Comparison of ENCODE assay signal across 24 mouse cellular contexts in the genomic region with DNA sequence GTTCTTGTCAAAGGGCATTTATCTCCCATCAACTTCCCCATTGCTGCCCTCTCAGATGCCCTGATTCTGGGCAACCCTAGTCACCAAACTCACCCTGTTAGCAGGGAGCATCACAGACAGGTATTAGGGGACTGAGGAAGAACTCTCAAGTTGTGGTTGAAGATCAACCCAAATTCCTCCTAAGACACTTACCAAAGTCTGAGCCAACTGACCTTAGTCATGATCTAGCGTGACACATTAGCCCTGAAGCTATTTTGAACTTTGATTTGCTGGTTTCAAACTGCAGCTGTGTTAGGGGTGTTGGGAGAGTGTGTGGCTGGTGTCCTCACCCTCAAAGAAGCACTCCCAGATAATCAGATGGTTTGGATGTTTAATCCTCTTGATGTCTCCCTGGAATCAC.
A peak's percentile ranks its signal among the peaks of the same experiment; 100 is the strongest.
DNase-seq lines count a peak whose midpoint lies in the region; ATAC-seq lines count a peak whose summit lies in the region.
"Had no signal": no experiment of that assay in that cellular context is flagged by ENCODE, and none has a peak within 500 bp of the region (broad histone marks: within the 10 kb centered on the region; RNA-seq: fewer than 3 reads in every experiment).

No protein-coding gene starts in this region.

- WGBS in kidney, embryonic 14.5 days = 75% methylated on average over 1 of the region's 1 CpGs
- 72% methylated on average over 1 of the region's 1 CpGs for WGBS in kidney, embryonic 15.5 days
- 88% methylated on average over 1 of the region's 1 CpGs for WGBS in midbrain, embryonic 16.5 days

- no peak overlapping the region for H3K27ac ChIP-seq in kidney, embryonic 14.5 days (ENCODE audit: low read depth, low read length)
- H3K27ac ChIP-seq in kidney, embryonic 15.5 days = no peak overlapping the region
- no peak overlapping the region for H3K27ac ChIP-seq in midbrain, embryonic 16.5 days (ENCODE audit: low read length)
- H3K27ac ChIP-seq: embryonic facial prominence, embryonic 12.5 days; embryonic facial prominence, embryonic 15.5 days; forebrain, embryonic 15.5 days; heart, adult 2 months; heart, embryonic 10.5 days; heart, embryonic 13.5 days; hindbrain, embryonic 12.5 days; hindbrain, embryonic 15.5 days had no signal

- H3K36me3 ChIP-seq in kidney, embryonic 14.5 days (ENCODE audit: control insufficient read depth, insufficient read depth, low read length) = no peaks in the 10 kb centered on the region
- H3K36me3 ChIP-seq in kidney, embryonic 15.5 days = no peaks in the 10 kb centered on the region
- no peaks in the 10 kb centered on the region for H3K36me3 ChIP-seq in midbrain, embryonic 16.5 days (ENCODE audit: control insufficient read depth, insufficient read depth, low read length)
- H3K36me3 ChIP-seq: embryonic facial prominence, embryonic 12.5 days; embryonic facial prominence, embryonic 15.5 days; forebrain, embryonic 15.5 days; G1E; heart, embryonic 10.5 days; heart, embryonic 13.5 days; hindbrain, embryonic 12.5 days; hindbrain, embryonic 15.5 days had no signal

- no peak overlapping the region for H3K4me3 ChIP-seq in kidney, embryonic 14.5 days (ENCODE audit: low read length)
- no peak overlapping the region for H3K4me3 ChIP-seq in kidney, embryonic 15.5 days (replicated peaks)
- no peak overlapping the region for H3K4me3 ChIP-seq in midbrain, embryonic 16.5 days (ENCODE audit: low read depth, low read length)
- H3K4me3 ChIP-seq: embryonic facial prominence, embryonic 12.5 days; embryonic facial prominence, embryonic 15.5 days; forebrain, embryonic 15.5 days; heart, adult 2 months; heart, embryonic 10.5 days; heart, embryonic 13.5 days; hindbrain, embryonic 12.5 days; hindbrain, embryonic 15.5 days had no signal

- H3K4me2 ChIP-seq in kidney, embryonic 14.5 days (replicated peaks; ENCODE audit: low read depth, low read length) = no peak overlapping the region
- H3K4me2 ChIP-seq in kidney, embryonic 15.5 days = no peak overlapping the region
- H3K4me2 ChIP-seq in midbrain, embryonic 16.5 days (ENCODE audit: low read length) = no peak overlapping the region
- H3K4me2 ChIP-seq: embryonic facial prominence, embryonic 12.5 days; embryonic facial prominence, embryonic 15.5 days; forebrain, embryonic 15.5 days; heart, embryonic 13.5 days; hindbrain, embryonic 12.5 days; hindbrain, embryonic 15.5 days had no signal

- DNase-seq in kidney, adult 11 months = peak; percentile 69
- DNase-seq in kidney, adult 8-10 months = peak; percentile 56 to 82
- DNase-seq in kidney, postnatal 25 days = peak; percentile 25 to 40
- DNase-seq: adrenal gland, postnatal 10 days; adrenal gland, postnatal 36 days; B cell, adult 2 months; cerebellum, adult 18-20 months; cerebellum, adult 9-10 months; cerebellum, postnatal 14 days; gastrocnemius, postnatal 25 days; heart, adult 2 months; heart, postnatal 14 days had no signal

- H3K9me3 ChIP-seq in kidney, embryonic 14.5 days (ENCODE audit: control insufficient read depth, low read length) = no peaks in the 10 kb centered on the region
- H3K9me3 ChIP-seq in kidney, embryonic 15.5 days (replicated peaks) = no peaks in the 10 kb centered on the region
- no peaks in the 10 kb centered on the region for H3K9me3 ChIP-seq in midbrain, embryonic 16.5 days (replicated peaks; ENCODE audit: control insufficient read depth, low read length, poor library complexity, severe bottlenecking)
- H3K9me3 ChIP-seq: embryonic facial prominence, embryonic 12.5 days; embryonic facial prominence, embryonic 15.5 days; forebrain, embryonic 15.5 days; heart, embryonic 10.5 days; heart, embryonic 13.5 days; hindbrain, embryonic 12.5 days; hindbrain, embryonic 15.5 days had no signal

- ATAC-seq in kidney, embryonic 14.5 days (ENCODE audit: low FRiP score, low TSS enrichment) = no peak
- no peak for ATAC-seq in kidney, embryonic 15.5 days (replicated peaks; ENCODE audit: low FRiP score)
- no peak for ATAC-seq in midbrain, embryonic 16.5 days
- ATAC-seq: forebrain, embryonic 15.5 days; Patski had no signal

- no peak overlapping the region for H3K9ac ChIP-seq in kidney, embryonic 14.5 days (ENCODE audit: low read depth, low read length)
- no peak overlapping the region for H3K9ac ChIP-seq in kidney, embryonic 15.5 days
- no peak overlapping the region for H3K9ac ChIP-seq in midbrain, embryonic 16.5 days (ENCODE audit: low read depth, low read length)
- H3K9ac ChIP-seq: embryonic facial prominence, embryonic 12.5 days; embryonic facial prominence, embryonic 15.5 days; forebrain, embryonic 15.5 days; heart, embryonic 13.5 days; hindbrain, embryonic 12.5 days; hindbrain, embryonic 15.5 days had no signal

- no peaks in the 10 kb centered on the region for H3K4me1 ChIP-seq in kidney, embryonic 14.5 days (ENCODE audit: control insufficient read depth, insufficient read depth, low read length)
- no peaks in the 10 kb centered on the region for H3K4me1 ChIP-seq in kidney, embryonic 15.5 days
- no peaks in the 10 kb centered on the region for H3K4me1 ChIP-seq in midbrain, embryonic 16.5 days (ENCODE audit: control insufficient read depth, insufficient read depth, low read length)
- H3K4me1 ChIP-seq: embryonic facial prominence, embryonic 12.5 days; embryonic facial prominence, embryonic 15.5 days; forebrain, embryonic 15.5 days; heart, embryonic 10.5 days; heart, embryonic 13.5 days; hindbrain, embryonic 15.5 days had no signal

- no peaks in the 10 kb centered on the region for H3K27me3 ChIP-seq in kidney, embryonic 14.5 days (ENCODE audit: control insufficient read depth, insufficient read depth, low read length)
- H3K27me3 ChIP-seq in kidney, embryonic 15.5 days = no peaks in the 10 kb centered on the region
- H3K27me3 ChIP-seq in midbrain, embryonic 16.5 days (ENCODE audit: control insufficient read depth, insufficient read depth, low read depth, low read length) = no peaks in the 10 kb centered on the region
- H3K27me3 ChIP-seq: embryonic facial prominence, embryonic 12.5 days; embryonic facial prominence, embryonic 15.5 days; forebrain, embryonic 15.5 days; heart, embryonic 13.5 days; hindbrain, embryonic 12.5 days; hindbrain, embryonic 15.5 days had no signal
